Mouse (Mus musculus) cerebellum, adult 2 months (tissue): ENCODE results near the gene Asb18. TPM values are rescaled to one million over a fixed set of nuclear protein-coding genes. Genes with fewer than 3 reads are reported as not detected.

Experiments
- DNase-seq, 2 experiments: peaks; one replicate each; pipeline ENCODE4 v3.0.0; 2021
- H3K27ac ChIP-seq: fragments of 200-500 bp; 2 replicates; pipeline ENCODE4 v1.5.1; 2012; ENCODE audit warnings: low read length, control low read depth, inconsistent platforms; ENCODE audit not compliant: insufficient read depth
- H3K27me3 ChIP-seq: fragments of 200-500 bp; 2 replicates; pipeline ENCODE4 v1.6.1; 2012; ENCODE audit warnings: inconsistent platforms, mild to moderate bottlenecking, low read length, moderate library complexity; ENCODE audit not compliant: control insufficient read depth, insufficient read depth
- H3K4me1 ChIP-seq: fragments of 200-500 bp; 2 replicates; pipeline ENCODE4 v1.6.1; 2011; ENCODE audit warnings: low read length; ENCODE audit not compliant: control insufficient read depth, insufficient read depth
- H3K4me3 ChIP-seq: fragments of 200-500 bp; replicated peaks from 2 replicates; pipeline ENCODE3; 2011; ENCODE audit warnings: mild to moderate bottlenecking, low read depth, low read length, control low read depth; ENCODE audit not compliant: insufficient read depth
- CTCF ChIP-seq: fragments of 200-500 bp; IDR thresholded peaks from 2 replicates; pipeline ENCODE4 v1.5.1; 2011; ENCODE audit warnings: low read depth, mild to moderate bottlenecking, control low read depth, low read length, moderate library complexity, borderline replicate concordance; ENCODE audit not compliant: insufficient read depth
- POLR2A ChIP-seq: fragments of 200-500 bp; IDR thresholded peaks from 2 replicates; pipeline ENCODE4 v1.6.1; 2011; ENCODE audit warnings: low read length, control low read depth, borderline replicate concordance; ENCODE audit not compliant: insufficient read depth
- WGBS: fragments of 180-500 bp; shearing (Covaris S2); methylation state at CpG from one replicate; pipeline ENCODE4 v1.1.7; 2018; 5-methylcytosine and 5-hydroxymethylcytosine counted together
- polyA plus RNA-seq: library from polyadenylated mRNA; depleted of rRNA; stranded (reverse); fragments of >200 nt; gene quantifications from 2 replicates; pipeline ENCODE4 v1.2.3, GENCODE M21; 2012

The Asb18 gene
- polyA plus RNA-seq, 1 experiment: 1.5 TPM

DNA sequence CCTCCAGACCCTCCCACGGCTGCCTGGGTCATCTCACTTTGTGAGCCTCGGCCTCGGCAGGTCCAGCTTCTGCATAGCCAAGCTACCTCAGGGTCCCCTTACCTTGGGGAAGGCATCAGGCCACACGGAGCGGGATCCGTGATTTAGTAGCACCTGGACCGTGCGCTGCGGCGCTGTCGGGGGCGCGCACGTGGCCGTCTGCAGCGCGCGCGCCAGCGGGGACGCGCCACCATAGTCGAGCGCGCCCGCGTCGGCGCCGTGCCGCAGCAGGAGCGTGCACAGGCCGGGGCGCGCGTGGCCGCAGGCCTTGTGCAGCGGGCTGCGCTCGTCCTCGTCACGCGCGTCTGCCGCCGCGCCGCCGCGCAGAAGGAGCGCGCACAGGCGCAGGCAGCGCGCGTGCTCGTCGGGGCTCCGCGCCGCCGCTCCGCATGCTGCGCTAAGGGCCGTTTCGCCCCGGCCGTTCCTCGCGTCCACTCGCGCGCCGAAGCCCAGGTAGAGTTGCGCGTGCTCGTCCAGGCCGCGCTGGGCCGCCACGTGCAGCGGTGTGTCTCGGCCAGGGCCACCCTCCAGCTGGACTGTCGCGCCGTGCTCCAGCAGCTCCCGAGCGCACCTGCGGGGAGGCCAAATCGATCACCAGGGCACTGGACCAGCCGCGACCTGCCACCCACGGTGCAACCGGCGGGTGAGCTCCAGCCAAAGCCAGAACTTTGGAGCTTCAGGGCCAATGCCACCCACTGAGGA is 46.2 kb downstream of the Asb18 start:
- Histone ChIP-seq H3K27ac (no peak overlapping the region), H3K4me3 (peak overlapping the region; percentile 66), H3K4me1 (no peaks in the 10 kb centered on the region), H3K27me3 (no peaks in the 10 kb centered on the region)
- under 1% methylated on average over 92 of the region's 95 CpGs for WGBS
- no peak for TF ChIP-seq CTCF
- TF ChIP-seq POLR2A: no peak
- peak; percentile 66 to 73 for DNase-seq

GRCm38 (mm10) chr1:89967585-89967984 is 46.9 kb downstream of the Asb18 start:
- DNase-seq: peak; percentile 10 to 13
- 28% methylated on average over 9 of the region's 9 CpGs for WGBS
- no peak overlapping the region for H3K27ac ChIP-seq

DNA sequence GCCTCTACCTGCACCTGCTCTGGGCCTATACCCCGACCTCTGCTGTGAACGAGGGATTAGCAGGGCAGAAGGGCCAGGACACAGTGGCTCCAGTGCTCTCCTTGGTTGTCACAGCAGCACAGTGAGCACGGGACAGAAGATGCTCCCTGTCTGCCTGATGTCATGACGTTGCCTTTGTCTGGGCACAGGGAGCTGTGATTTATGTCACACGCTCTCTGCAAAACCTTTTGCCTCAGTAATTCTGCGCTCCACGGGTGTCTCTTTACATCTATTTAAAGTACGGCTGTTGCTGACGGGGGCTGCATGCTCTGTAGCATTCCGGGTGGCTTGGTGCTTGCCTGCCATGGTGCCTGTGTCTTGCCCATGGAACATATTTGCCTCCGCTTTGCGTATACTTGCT is 50.0 kb downstream of the Asb18 start:
- H3K27ac ChIP-seq: no peak overlapping the region
- WGBS: 52% methylated on average over 12 of the region's 12 CpGs
- H3K4me3 ChIP-seq: no peak overlapping the region
- no peaks in the 10 kb centered on the region; the same call in 1 of the 2 replicates for H3K27me3 ChIP-seq
- no peaks in the 10 kb centered on the region for H3K4me1 ChIP-seq
- TF ChIP-seq CTCF (no peak), POLR2A (no peak)
- DNase-seq: no peak

More at GRCm38 (mm10) chr1:89967585-89967984, 46.9 kb downstream of the Asb18 start:
- Histone ChIP-seq H3K27me3 (no peaks in the 10 kb centered on the region), H3K4me3 (peak overlapping the region; percentile 66), H3K4me1 (no peaks in the 10 kb centered on the region)
- TF ChIP-seq CTCF (no peak), POLR2A (no peak)

DNA sequence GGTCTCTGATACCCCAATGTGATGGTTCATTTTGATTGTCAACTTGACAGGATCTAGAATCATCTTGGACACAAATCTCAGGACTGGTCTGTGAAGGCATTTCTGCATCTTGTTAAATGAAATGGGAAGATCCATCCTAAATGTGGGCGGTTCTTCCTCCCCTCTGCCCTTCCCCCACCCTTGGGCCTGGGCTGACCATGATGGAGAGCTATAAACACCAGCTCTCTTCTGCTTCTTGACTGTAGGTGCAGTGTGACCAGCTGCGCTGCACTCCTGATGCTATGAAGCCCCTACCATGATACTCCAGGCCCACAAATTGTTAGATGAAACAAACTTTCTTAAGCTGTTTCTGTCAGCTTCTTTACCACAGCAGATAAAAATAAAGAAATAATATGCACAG is 51.2 kb downstream of the Asb18 start:
- no peak for TF ChIP-seq CTCF
- no peak for TF ChIP-seq POLR2A
- H3K4me1 ChIP-seq: no peaks in the 10 kb centered on the region
- 100% methylated on average over 2 of the region's 2 CpGs for WGBS
- no peak overlapping the region for H3K4me3 ChIP-seq
- no peak for DNase-seq
- H3K27ac ChIP-seq: no peak overlapping the region
- H3K27me3 ChIP-seq: no peaks in the 10 kb centered on the region; the same call in 1 of the 2 replicates

DNA sequence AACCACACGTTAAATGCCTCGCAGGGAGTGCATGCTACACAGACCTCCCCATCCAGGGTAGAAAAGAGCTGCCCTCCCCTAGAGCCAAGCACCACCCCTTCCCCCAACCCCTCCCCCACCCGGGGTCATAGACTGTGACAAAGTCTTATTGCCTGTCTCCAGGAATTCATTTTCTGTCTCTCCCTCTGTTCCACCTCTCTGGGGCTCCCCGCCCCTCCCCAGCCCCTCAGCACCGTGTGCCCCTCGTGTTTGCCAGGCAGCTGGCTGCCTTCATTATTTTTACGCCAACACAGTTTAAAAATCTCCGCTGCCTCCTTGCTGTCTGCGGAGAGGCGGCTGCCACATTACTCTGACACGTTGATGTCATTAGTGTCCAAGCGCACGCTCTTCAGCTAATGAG is 52.4 kb downstream of the Asb18 start:
- 16% methylated on average over 13 of the region's 13 CpGs for WGBS
- no peak for TF ChIP-seq POLR2A
- TF ChIP-seq CTCF: no peak
- Histone ChIP-seq H3K4me1 (no peaks in the 10 kb centered on the region), H3K4me3 (no peak overlapping the region), H3K27me3 (no peaks in the 10 kb centered on the region; the same call in 1 of the 2 replicates), H3K27ac (no peak overlapping the region)
- no peak for DNase-seq

DNA sequence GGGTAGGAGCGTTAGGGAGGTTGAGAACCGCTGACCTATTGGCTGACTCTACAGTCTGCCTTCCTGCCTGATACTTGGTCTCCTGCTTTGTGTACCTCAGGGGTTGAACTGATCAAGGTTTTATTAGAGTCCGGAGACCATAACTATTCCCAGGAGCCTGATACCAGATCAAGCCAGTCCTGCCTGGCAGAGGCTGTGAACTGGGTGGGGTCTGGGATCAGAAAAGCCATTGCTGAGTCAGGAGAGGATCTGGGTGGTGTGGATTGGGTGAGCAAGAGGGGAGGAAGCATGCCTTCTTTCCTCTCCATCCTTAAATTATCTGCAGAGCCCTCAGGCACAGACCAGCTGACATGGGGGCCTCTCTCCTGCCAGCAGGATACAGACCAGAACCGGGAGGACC is 55.1 kb downstream of the Asb18 start:
- TF ChIP-seq POLR2A (no peak), CTCF (no peak)
- 70% methylated on average over 4 of the region's 4 CpGs for WGBS
- H3K27ac ChIP-seq: no peak overlapping the region
- H3K4me3 ChIP-seq: no peak overlapping the region
- no peaks in the 10 kb centered on the region; the same call in 1 of the 2 replicates for H3K27me3 ChIP-seq
- H3K4me1 ChIP-seq: no peaks in the 10 kb centered on the region
- DNase-seq: no peak

DNA sequence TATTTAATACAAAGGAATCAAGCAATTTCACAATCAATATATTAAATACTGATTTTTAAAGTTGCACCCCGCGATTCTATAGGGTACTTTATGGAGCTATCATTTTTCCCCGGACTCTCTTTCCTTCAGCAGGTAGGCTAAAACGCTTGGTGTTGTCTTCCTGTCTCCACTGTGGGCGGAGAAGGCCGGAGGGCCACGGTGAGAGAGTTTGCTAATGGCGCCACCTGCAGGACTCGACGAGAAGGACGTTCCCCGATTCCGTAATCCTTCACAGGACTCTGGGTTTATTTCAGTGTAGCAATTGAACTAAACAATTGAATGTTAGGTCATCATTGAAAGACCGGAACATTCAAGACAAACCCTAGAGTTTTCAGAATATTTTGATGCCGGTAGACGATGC is 71.3 kb downstream of the Asb18 start:
- peaks cover 14% of the 10 kb centered on the region; the same call in 1 of the 2 replicates for H3K27me3 ChIP-seq

GRCm38 (mm10) chr1:89942395-89942976 is 72.0 kb downstream of the Asb18 start:
- DNase-seq: peak in 1 of 2 experiments; percentile 15
- Histone ChIP-seq H3K27ac (no peak overlapping the region), H3K4me1 (peaks cover 5% of the 10 kb centered on the region), H3K27me3 (peaks cover 14% of the 10 kb centered on the region; the same call in 1 of the 2 replicates), H3K4me3 (no peak overlapping the region)
- 15% methylated on average over 15 of the region's 15 CpGs for WGBS
- no peak for TF ChIP-seq CTCF
- TF ChIP-seq POLR2A: no peak

More for the DNA sequence above, 71.3 kb downstream of the Asb18 start:
- TF ChIP-seq CTCF (peak; percentile 94), POLR2A (no peak)
- Histone ChIP-seq H3K4me3 (no peak overlapping the region), H3K4me1 (peaks cover 5% of the 10 kb centered on the region), H3K27ac (no peak overlapping the region)
- peak; percentile 71 to 83 for DNase-seq
- WGBS: 3% methylated on average over 16 of the region's 16 CpGs
